Mouse (Mus musculus) midbrain, embryonic 15.5 days (tissue): ENCODE results near the gene Slc35a3. TPM values are rescaled to one million over a fixed set of nuclear protein-coding genes. Genes with fewer than 3 reads are reported as not detected.
A peak's percentile ranks its signal among the peaks of the same experiment; 100 is the strongest.

Experiments used
- ATAC-seq: fragments of 200-750 bp; cut with Nextera tagmentation; replicated peaks from 2 replicates; pipeline ENCODE4 v1.8.0; 2017; ENCODE audit warnings: moderate TSS enrichment
- H3K27ac ChIP-seq: fragments of 300-500 bp; sonication (generic); 2 replicates; pipeline ENCODE4 v1.5.1; 2015; ENCODE audit warnings: mild to moderate bottlenecking, inconsistent platforms
- H3K27me3 ChIP-seq: fragments of 300-500 bp; sonication (generic); replicated peaks from 2 replicates; pipeline ENCODE4 v1.6.1; 2015; ENCODE audit warnings: inconsistent platforms
- H3K36me3 ChIP-seq: fragments of 300-500 bp; sonication (generic); replicated peaks from 2 replicates; pipeline ENCODE4 v1.6.1; 2015; ENCODE audit warnings: inconsistent platforms
- H3K4me1 ChIP-seq: fragments of 300-500 bp; sonication (generic); 2 replicates; pipeline ENCODE4 v1.6.1; 2015; ENCODE audit warnings: inconsistent platforms
- H3K4me2 ChIP-seq: fragments of 300-500 bp; sonication (generic); 2 replicates; pipeline ENCODE4 v1.6.1; 2015; ENCODE audit warnings: inconsistent platforms, mild to moderate bottlenecking, moderate library complexity
- H3K4me3 ChIP-seq: fragments of 300-500 bp; sonication (generic); 2 replicates; pipeline ENCODE4 v1.5.1; 2015; ENCODE audit warnings: mild to moderate bottlenecking, inconsistent platforms
- H3K9ac ChIP-seq: fragments of 300-500 bp; sonication (generic); 2 replicates; pipeline ENCODE4 v1.6.1; 2015; ENCODE audit warnings: mild to moderate bottlenecking, inconsistent platforms
- H3K9me3 ChIP-seq: fragments of 300-500 bp; sonication (generic); 2 replicates; pipeline ENCODE4 v1.6.1; 2016; ENCODE audit warnings: inconsistent platforms
- WGBS: fragments of 180-500 bp; shearing (Covaris S2); methylation state at CpG from one replicate; pipeline ENCODE4 v1.1.7; 2015; ENCODE audit warnings: mixed read lengths; 5-methylcytosine and 5-hydroxymethylcytosine counted together
- polyA plus RNA-seq: library from polyadenylated mRNA; unstranded; fragments of >200 nt; fragmentation: Nextera tagmentation; extraction: Ambion mirVana; gene quantifications from 2 replicates; pipeline ENCODE4 v1.2.1, GENCODE M21; 2015

Gene Slc35a3
- polyA plus RNA-seq, 1 experiment from 2014 or later: 8.5 TPM

DNA sequence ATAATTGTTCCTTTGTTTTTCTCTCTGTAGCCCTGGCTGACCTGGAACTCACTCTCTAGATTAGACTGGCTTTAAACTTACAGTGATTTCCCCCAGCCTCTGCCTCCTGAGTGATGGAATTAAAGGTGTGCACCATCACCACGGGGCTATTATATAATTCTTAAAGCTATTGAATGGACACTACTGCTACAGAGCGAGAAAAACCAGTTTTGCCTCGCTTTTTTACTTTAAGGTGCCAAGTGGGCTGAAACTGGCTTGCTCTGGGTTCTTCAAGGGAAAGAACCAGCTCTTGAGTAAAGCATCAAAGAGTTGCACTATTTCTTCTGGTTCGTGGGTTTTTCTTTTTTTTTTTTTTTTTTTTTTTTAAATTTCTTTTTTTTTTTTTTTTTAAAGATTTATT is 10.3 kb upstream of the Slc35a3 start:
- H3K4me3 ChIP-seq: no peak overlapping the region
- H3K4me1 ChIP-seq: no peaks in the 10 kb centered on the region
- no peak overlapping the region for H3K27ac ChIP-seq
- no peaks in the 10 kb centered on the region for H3K9me3 ChIP-seq
- H3K4me2 ChIP-seq: no peak overlapping the region
- no peaks in the 10 kb centered on the region for H3K27me3 ChIP-seq
- H3K9ac ChIP-seq: no peak overlapping the region
- H3K36me3 ChIP-seq: no peaks in the 10 kb centered on the region
- 81% methylated on average over 4 of the region's 4 CpGs for WGBS
- no peak for ATAC-seq

DNA sequence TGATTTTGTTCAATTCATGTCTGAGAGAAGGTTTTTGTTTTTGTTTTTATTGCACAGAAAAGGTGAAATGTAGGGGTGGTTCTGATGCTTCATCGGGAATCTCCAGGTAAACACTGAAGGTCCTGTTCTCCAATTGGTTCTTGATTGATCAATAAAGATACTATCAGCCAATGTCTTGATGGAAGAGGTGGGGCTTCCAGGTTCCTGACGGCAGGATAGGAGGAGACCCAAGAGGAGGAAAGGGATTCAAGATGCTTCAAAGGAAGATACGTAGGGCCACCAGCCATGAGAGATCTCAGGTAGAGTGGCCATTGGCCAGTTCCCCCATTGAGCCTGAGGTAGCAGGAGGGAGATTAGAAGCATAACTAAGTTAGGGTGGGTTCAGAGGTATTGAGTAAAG is 6.3 kb upstream of the Slc35a3 start:
- Histone ChIP-seq H3K36me3 (no peaks in the 10 kb centered on the region), H3K9ac (no peak overlapping the region), H3K27me3 (no peaks in the 10 kb centered on the region), H3K4me3 (no peak overlapping the region), H3K9me3 (no peaks in the 10 kb centered on the region), H3K4me1 (no peaks in the 10 kb centered on the region), H3K27ac (no peak overlapping the region), H3K4me2 (no peak overlapping the region)
- 80% methylated on average over 3 of the region's 3 CpGs for whole genome bisulfite sequencing
- no peak for ATAC-seq

DNA sequence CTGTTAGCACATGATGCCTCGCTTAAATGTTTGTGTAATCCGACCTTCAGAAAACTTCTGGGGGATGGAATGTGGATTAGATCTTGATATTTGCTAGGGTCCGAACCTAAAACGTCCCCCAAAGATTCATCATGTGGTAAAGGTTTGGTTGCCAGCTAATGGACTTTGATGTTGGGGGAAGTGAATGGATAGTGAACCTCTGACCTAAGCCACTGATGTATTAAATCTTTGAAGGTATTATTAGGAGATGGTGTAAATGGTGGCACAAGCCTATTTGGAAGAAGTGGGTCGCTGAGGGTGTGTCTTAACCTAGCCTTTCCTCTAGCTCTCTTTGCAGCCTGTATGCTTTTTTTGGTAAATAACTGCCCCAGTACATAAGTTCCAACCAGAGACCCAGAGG is 400 bp upstream of the Slc35a3 start:
- H3K9ac ChIP-seq: peak overlapping the region; percentile 93; the same call in 1 of the 2 replicates
- H3K4me3 ChIP-seq: peak overlapping the region; percentile 89
- no peaks in the 10 kb centered on the region for H3K9me3 ChIP-seq
- no peak for ATAC-seq
- H3K4me1 ChIP-seq: peaks cover 11% of the 10 kb centered on the region
- H3K4me2 ChIP-seq: peak overlapping the region; percentile 61
- H3K27ac ChIP-seq: no peak overlapping the region
- 41% methylated on average over 5 of the region's 5 CpGs for WGBS
- no peaks in the 10 kb centered on the region for H3K36me3 ChIP-seq
- H3K27me3 ChIP-seq: no peaks in the 10 kb centered on the region

DNA sequence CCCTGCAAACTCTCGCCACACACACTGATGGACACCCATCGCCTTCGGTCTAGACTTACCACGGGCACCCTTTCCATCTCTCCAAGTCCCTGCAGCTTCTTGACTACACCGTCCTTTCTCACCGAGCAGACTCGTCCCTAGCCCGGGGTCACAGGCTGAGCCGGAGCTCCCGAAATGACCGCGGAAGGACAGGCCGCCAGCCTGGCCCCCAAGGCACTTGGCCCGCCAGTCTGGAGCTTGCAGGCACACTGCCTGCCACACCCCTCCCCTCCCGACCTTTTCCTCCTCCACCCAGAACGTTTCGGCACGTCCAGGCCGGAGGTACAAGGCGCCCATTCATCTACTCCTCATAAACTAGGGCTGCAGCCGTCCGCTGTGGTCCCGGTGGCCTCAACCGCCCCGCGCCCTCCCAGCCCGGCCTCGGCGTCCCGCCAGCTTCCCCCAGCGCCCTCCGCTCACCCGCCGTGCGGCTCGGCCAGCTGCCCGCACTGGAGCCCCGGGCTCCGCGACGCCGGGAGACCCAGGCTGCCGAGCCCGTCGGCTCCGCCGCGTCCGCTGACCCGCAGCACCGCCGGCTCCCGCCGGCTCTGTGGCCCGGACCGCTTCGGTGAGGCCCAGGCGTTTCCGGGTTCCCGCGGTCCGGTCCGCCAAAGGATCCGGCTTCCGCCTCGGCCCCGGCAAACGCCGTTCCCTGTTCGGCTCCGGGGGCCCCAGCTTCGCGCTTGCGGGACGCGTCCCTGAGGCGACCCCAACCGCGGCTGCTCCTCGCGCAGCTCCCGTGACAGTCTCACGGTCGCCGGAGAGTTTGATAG is 801 bp downstream of the Slc35a3 start:
- Histone ChIP-seq H3K27ac (peak overlapping the region; percentile 53), H3K4me1 (peaks cover 11% of the 10 kb centered on the region), H3K27me3 (no peaks in the 10 kb centered on the region), H3K9me3 (no peaks in the 10 kb centered on the region), H3K4me3 (peak overlapping the region; percentile 89), H3K9ac (peak overlapping the region; percentile 93), H3K4me2 (peak overlapping the region; percentile 61), H3K36me3 (no peaks in the 10 kb centered on the region)
- peak; percentile 96 for ATAC-seq
- WGBS: under 1% methylated on average over 83 of the region's 85 CpGs

DNA sequence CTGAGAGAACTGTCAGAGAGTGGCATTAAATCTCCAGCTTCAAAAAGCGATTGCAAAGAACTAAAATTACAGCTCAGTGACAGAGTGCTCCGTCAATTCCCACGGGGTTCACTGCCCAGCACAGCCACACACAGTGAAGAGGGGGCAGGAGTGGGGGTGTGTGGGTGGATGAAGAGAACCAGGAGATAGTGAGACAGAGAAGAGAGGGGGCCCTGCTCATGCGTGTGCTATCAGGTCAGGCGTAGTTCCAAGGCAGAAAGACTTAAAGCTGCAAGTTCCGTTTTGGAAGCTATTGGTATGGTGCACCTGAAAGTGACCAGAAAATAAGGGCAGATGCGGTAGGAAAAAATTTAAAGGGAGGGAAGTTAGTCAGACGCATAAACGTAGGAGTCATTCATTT is 1.7 kb downstream of the Slc35a3 start:
- Histone ChIP-seq H3K4me3 (peak overlapping the region; percentile 89), H3K9me3 (no peaks in the 10 kb centered on the region), H3K4me1 (peaks cover 11% of the 10 kb centered on the region), H3K4me2 (peak overlapping the region; percentile 61), H3K9ac (peak overlapping the region; percentile 93; the same call in 1 of the 2 replicates), H3K27ac (no peak overlapping the region), H3K27me3 (no peaks in the 10 kb centered on the region), H3K36me3 (no peaks in the 10 kb centered on the region)
- 59% methylated on average over 9 of the region's 9 CpGs for WGBS
- no peak for ATAC-seq

DNA sequence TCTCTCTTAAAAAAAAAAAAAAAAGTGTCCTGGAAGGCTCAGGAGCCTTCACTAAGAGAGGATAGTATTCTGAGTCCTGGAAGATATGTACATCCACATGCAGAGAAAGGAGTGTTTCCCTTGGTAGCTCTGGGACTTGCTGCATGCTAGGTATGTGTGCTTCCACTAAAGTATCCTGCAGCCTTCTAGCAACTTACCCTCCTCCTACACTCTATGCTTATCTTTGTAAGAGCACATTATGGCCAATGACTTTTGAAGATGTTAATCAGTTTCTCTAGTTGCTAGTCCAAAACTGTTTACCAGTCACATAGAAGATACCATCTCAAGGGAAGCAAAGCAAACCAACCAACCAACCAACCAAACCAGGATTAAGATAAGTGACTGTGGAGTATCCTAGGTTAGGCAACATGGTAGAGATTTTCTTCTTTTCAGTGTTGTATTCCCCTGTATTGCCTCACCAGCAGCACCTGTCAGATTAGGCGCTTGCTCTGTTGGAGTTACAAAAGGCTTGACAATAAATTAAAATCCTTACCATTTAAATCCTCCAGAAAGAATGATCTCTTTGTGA is 6.9 kb downstream of the Slc35a3 start:
- WGBS: 80% methylated on average over 1 of the region's 1 CpGs
- no peaks in the 10 kb centered on the region for H3K27me3 ChIP-seq
- H3K4me1 ChIP-seq: peaks cover 3% of the 10 kb centered on the region
- no peak overlapping the region for H3K4me2 ChIP-seq
- H3K27ac ChIP-seq: no peak overlapping the region
- no peak for ATAC-seq
- no peak overlapping the region for H3K4me3 ChIP-seq
- no peaks in the 10 kb centered on the region for H3K9me3 ChIP-seq
- H3K36me3 ChIP-seq: no peaks in the 10 kb centered on the region
- no peak overlapping the region for H3K9ac ChIP-seq

DNA sequence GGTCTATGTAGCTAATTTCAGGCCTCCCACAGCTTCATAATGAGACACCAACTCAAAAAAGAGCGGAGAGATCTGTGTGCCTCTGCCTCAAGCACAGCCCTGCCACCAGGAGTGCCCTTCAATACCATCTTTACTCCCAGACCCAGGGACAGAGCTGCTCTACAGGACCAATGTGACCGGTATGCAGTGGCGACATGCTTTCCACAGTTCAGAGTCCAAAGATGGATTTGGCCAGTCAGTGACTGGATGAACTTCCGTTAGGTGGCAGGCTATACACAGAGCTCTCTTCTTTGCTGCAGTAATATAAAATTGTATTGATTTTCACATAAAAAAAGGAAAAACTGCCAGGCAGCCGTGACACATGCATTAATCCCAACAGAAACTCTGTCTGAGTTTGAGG is 8.8 kb downstream of the Slc35a3 start:
- Histone ChIP-seq H3K36me3 (no peaks in the 10 kb centered on the region), H3K27me3 (no peaks in the 10 kb centered on the region), H3K4me3 (no peak overlapping the region), H3K9ac (no peak overlapping the region), H3K4me1 (no peaks in the 10 kb centered on the region), H3K27ac (no peak overlapping the region), H3K4me2 (no peak overlapping the region), H3K9me3 (no peaks in the 10 kb centered on the region)
- 92% methylated on average over 5 of the region's 5 CpGs for WGBS
- ATAC-seq: no peak

DNA sequence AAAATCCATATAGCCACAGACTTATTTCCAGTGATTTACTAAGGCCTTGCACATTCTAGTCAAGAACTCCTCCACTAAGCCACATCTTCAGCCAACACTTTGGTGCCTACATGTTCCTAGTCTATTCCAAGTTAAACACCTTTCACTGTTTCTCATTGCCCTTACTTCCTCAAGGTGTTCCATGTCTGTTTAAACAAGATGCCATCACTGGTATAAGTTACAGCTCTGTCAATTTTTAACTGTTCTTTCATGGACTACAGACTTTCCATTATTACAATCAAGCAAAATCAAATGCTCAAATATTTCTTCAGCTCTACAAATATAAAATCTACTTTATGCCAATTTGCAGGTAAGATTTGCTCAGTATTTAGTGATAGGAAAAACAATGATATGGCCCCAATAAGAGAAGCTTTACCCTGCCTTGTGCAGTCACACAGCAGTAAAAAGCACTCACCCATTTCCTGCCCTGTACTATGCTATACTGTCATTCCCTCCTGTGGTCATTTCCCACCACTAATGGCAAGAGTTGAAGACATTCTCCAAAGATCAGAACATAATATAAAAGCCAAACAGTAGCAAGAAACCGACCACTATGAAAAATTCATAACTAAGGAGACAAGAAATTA is 9.9 kb downstream of the Slc35a3 start:
- Histone ChIP-seq H3K9ac (no peak overlapping the region), H3K27me3 (no peaks in the 10 kb centered on the region), H3K4me1 (no peaks in the 10 kb centered on the region), H3K4me3 (no peak overlapping the region), H3K36me3 (no peaks in the 10 kb centered on the region), H3K9me3 (no peaks in the 10 kb centered on the region), H3K4me2 (no peak overlapping the region), H3K27ac (no peak overlapping the region)
- ATAC-seq: no peak
- 91% methylated on average over 1 of the region's 1 CpGs for WGBS

DNA sequence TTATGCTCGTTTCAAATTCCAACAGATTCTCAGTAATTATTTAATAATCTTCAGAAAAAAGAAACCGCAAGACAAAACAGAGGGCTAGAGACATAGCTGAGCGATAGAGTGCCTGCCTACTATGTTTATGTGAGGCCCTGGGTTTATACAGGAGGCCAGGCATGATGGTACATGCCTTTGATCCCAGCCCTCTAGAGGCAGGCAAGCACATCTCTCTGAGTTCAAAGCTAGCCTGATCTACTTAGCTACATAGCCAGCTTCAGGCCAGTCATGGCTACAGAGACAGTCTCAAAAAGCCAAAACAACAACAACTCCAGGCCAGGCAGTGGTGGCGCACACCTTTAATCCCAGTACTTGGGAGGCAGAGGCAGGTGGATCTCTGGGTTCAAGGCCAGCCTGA is 11.0 kb downstream of the Slc35a3 start:
- Histone ChIP-seq H3K27me3 (no peaks in the 10 kb centered on the region), H3K9ac (no peak overlapping the region), H3K27ac (no peak overlapping the region), H3K36me3 (no peaks in the 10 kb centered on the region), H3K4me3 (no peak overlapping the region), H3K4me2 (no peak overlapping the region), H3K9me3 (no peaks in the 10 kb centered on the region), H3K4me1 (no peaks in the 10 kb centered on the region)
- 98% methylated on average over 4 of the region's 4 CpGs for WGBS
- no peak for ATAC-seq

DNA sequence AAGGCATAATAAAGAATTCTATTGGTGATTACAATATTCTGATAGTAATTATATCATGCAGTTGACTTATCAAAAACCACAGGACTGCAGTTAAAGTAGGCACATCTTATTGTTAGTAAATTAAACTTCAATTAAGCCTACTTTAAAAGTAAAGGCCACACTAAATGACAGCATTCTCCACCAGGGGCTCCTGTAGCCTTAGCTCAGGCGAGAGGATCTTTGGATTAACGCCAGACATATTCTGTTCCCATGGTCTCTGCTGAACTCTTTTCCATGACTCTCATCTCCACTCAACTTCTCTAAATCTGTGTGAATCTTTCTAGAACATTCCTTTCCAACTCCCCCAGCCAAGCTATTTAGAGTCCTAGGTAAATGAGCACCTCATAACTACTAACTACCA is 13.8 kb downstream of the Slc35a3 start:
- H3K9me3 ChIP-seq: no peaks in the 10 kb centered on the region
- no peak for ATAC-seq
- H3K4me2 ChIP-seq: no peak overlapping the region
- H3K4me3 ChIP-seq: no peak overlapping the region
- 66% methylated on average over 2 of the region's 2 CpGs for WGBS
- H3K27ac ChIP-seq: no peak overlapping the region
- no peak overlapping the region for H3K9ac ChIP-seq
- H3K4me1 ChIP-seq: no peaks in the 10 kb centered on the region
- no peaks in the 10 kb centered on the region for H3K27me3 ChIP-seq
- H3K36me3 ChIP-seq: no peaks in the 10 kb centered on the region

DNA sequence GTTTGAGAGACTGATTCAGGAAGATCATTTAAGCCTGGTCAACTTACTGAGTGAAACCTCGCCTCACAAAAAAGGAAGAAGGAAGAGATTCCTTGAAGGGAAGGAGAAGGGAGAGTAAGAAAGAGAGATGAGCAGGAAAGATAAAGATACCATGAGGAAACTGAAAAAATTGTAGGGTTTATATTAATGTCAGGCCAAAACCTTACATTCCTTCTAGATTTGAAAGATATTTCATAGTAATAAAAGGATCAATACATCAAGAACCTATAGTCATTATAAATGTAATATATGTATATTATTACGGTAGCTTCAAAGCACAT is 17.0 kb downstream of the Slc35a3 start:
- no peaks in the 10 kb centered on the region for H3K9me3 ChIP-seq
- H3K4me3 ChIP-seq: no peak overlapping the region
- H3K4me2 ChIP-seq: no peak overlapping the region
- 95% methylated on average over 2 of the region's 2 CpGs for WGBS
- no peak overlapping the region for H3K9ac ChIP-seq
- no peaks in the 10 kb centered on the region for H3K36me3 ChIP-seq
- H3K4me1 ChIP-seq: no peaks in the 10 kb centered on the region
- ATAC-seq: no peak
- no peaks in the 10 kb centered on the region for H3K27me3 ChIP-seq
- H3K27ac ChIP-seq: no peak overlapping the region

DNA sequence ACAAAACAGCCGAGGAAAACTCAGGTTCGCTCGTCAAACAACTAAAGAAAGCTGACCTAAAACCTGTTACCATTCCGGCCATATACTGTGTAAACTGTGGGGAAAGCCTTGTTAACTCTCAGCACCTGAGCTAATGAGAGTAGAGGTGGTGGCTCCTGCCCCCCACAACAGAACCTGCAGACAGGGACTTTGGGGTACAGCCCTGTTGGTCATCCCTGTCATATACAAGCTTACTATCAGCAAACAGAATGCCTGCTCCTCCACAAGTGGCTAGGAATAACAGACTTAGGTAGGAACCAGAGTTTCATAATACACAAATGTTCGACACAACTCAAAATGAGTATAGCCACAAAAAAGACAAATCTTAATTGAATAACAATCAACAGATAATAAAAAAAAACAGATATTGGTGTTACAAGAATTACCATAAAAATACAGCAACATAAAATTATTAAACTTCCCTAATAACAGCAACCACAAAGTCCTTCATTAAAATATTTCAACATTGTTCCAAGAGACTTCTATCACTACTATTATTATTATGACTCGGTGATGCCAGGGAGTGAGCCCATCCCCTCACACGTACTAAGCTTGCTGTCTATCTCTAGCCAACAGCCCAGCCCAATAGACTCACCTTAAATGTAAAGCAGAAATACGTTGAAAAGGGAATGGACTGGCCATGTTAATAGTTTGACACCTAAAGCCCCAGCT is 17.5 kb downstream of the Slc35a3 start:
- Histone ChIP-seq H3K4me2 (no peak overlapping the region), H3K4me3 (no peak overlapping the region), H3K9me3 (no peaks in the 10 kb centered on the region), H3K27ac (no peak overlapping the region), H3K27me3 (no peaks in the 10 kb centered on the region), H3K9ac (no peak overlapping the region), H3K4me1 (no peaks in the 10 kb centered on the region), H3K36me3 (no peaks in the 10 kb centered on the region)
- 90% methylated on average over 8 of the region's 8 CpGs for WGBS
- no peak for ATAC-seq
